Mouse (Mus musculus): ENCODE data around the gene Pard3. TPM values are rescaled to one million over a fixed set of nuclear protein-coding genes. Genes with fewer than 3 reads are reported as not detected.

The Pard3 gene
- total RNA-seq, 2 experiments from 2014 or later, result 28.8 to 31.5 TPM

DNA sequence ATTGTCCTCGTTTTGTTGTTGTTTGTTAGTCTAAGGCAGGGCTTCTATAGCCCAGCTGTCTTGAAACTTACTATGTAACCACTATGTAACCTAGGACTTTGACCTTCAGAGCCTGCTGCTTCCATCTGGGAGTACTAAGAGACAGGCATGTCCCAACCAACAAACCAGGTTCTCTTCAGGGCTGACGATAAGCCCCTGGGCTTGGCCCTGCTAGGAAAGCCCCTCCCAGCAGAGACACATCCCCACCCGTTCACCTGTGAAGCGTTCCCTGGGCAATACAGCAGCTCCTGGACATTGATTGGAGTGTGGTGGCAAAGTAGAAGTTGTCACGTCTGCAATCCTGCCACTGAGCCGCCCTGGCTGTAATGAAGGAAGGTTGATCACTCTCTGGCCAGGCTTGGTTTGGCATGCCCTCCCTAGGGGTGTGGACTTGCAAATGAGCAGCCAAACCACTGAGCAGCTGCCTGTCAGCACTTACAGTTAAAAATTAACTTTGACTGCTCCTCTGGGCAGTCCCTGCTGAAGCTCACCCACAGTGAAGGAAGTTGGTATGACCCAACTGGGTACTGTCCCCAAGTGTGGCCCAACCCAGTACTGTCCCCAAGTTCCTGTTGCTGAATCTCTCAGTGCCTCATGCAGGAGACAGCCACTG is 377.3 kb downstream of the Pard3 start:
- peak; percentile 62 to 72 for DNase-seq
- intact Hi-C loops (cut with DNase I), result loop anchor here (2.0 kb wide), 1 partner anchor 918 kb away; the partner anchor contains the start of gene Nrp1

GRCm38 (mm10) chr8:127447401-127447800 is 383.7 kb downstream of the Pard3 start:
- DNase-seq, result no peak
- intact Hi-C loops (cut with DNase I), result no loop called here

GRCm38 (mm10) chr8:127449066-127449840 is 385.6 kb downstream of the Pard3 start:
- intact Hi-C loops (cut with DNase I), result no loop called here
- DNase-seq, result no peak

GRCm38 (mm10) chr8:127450954-127451668 is 387.4 kb downstream of the Pard3 start:
- intact Hi-C loops (cut with DNase I), result no loop called here
- DNase-seq, result no peak

DNA sequence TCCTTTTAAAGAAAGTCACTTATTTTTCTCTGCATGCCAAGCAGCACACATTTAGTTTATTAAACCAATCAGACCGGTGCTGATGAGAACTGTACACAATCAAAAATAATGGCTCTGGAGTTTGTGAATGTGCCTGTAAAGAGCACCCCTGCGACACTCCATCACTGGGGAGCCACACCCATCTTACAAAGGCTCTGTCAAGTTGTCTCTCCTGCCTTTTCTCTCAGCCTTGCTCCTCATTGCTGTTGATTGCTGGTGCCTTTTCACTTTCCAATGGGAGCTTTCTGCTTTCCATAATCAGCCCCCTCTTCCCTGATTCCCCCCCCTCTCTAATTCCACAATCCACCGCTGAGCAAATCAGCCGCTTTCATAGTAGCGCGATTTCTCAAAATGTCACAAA is 388.7 kb downstream of the Pard3 start:
- no peak for DNase-seq
- intact Hi-C loops (cut with DNase I), result no loop called here

DNA sequence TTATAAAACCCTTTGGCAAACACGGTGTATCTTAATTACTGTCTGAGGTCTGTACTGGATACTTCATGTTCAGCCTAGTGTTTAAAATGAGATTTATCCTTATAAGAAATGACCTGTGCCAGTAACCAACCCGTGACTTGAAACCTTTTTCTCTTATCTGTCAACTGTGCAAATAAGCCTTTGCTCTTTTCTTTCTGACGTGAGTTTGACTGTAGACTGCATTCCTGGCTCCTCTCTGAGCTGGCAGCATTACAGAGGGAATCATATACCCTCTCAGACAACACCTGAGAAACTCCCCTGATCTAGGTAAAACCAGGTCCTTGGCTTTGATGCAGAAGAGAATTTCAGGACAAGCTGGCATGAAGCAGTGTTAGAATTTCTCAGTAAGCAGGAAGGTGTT is 394.2 kb downstream of the Pard3 start:
- DNase-seq, result no peak
- intact Hi-C loops (cut with DNase I), result no loop called here

- intact Hi-C loops (cut with DNase I), result no loop called here
- DNase-seq, result no peak
These were observed 397.5 kb downstream of the Pard3 start for GRCm38 (mm10) chr8:127461173-127461572.

GRCm38 (mm10) chr8:127462378-127462935 is 398.8 kb downstream of the Pard3 start:
- no peak for DNase-seq
- intact Hi-C loops (cut with DNase I), result no loop called here

DNA sequence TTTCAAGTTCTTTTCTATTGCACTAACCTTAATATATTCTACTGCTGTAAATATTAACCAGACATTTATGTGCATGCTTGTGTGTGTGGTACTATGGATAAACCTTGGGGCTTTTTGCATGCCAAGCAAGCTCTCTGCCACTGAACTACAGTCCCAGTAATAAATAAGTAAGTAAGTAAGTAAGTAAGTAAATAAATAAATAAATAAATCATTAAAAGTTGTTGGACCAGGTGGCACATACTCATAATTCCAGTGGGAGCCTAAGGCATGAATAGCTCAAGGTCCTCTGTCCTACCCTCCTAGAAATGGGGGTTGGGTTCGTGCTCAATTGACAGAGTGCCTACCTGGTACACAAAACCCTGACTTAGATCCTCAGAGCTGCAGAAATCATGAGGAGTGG is 400.6 kb downstream of the Pard3 start:
- no peak for DNase-seq
- intact Hi-C loops (cut with DNase I), result no loop called here

- DNase-seq, result peak in 1 of 2 experiments; percentile 10
- intact Hi-C loops (cut with DNase I), result no loop called here
These were observed 408.5 kb downstream of the Pard3 start for GRCm38 (mm10) chr8:127472204-127472603.

DNA sequence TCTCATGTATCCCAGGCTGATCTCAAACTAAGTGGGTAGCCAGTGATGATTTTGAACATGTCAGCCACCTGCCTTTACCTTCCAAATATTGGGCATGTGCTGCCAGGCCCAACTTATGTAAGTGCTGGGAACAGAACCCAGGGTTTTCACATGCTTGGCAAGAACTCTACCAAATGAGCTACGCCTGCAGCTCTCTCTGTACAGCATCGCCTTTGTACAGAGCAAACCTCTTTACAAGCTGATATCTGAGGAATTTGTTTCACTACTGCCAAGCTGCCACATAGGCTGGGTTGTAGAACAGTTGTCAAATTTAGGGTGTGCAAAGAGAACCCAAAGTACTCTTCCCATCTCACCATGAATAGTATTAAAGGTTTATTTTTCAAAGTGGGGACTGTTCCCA is 416.3 kb downstream of the Pard3 start:
- intact Hi-C loops (cut with DNase I), result no loop called here

DNA sequence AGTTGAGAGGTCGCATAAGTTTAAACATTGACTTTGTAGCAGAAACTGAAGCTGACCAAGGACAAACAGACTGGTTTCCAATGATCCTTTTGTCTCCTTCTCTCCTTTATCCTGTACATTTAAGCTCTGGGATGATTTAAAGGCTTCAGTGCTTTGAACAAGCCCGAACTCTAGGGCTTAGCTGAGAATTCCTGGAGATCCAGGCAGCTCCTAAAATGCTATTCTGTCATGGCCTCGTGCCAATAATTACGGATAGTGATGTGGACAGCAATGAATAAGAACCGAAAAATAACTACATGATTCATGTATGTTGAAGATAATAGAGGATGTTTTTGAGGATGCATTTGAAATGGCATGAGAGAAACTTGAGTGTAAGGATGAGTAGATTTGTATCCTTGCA is 421.9 kb downstream of the Pard3 start:
- intact Hi-C loops (cut with DNase I), result loop anchor here (5.0 kb wide), 1 partner anchor 67 kb away; no protein-coding TSS in a partner anchor
- DNase-seq, result no peak

More for the DNA sequence above, 416.3 kb downstream of the Pard3 start:
- peak; percentile 13 to 39 for DNase-seq

- DNase-seq, result no peak
- intact Hi-C loops (cut with DNase I), result no loop called here
These were observed 428.3 kb downstream of the Pard3 start for GRCm38 (mm10) chr8:127491963-127492362.

- intact Hi-C loops (cut with DNase I), result no loop called here
- peak in 1 of 2 experiments; percentile 14 for DNase-seq
These were observed 431.6 kb downstream of the Pard3 start for GRCm38 (mm10) chr8:127495226-127495780.

- intact Hi-C loops (cut with DNase I), result no loop called here
- DNase-seq, result no peak
These were observed 435.5 kb downstream of the Pard3 start for GRCm38 (mm10) chr8:127498997-127499719.

DNA sequence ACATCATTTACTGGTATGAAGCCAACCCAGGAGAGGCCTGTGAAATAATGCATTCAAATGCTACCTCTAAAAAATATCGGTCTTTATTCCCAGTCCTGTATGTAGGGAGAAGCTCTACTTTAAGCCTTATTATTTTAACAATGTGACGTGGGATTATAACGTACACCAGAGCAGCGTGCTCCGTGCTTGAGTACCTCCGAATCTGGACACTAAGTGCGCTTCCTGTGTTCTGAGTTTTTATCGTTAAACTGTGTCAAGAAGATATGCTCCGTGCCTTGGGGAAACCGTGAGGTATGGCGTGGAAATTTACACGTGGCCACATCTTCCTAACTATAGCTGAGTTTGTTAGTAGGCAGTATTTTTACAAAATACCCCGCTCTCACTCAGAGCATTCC is 436.0 kb downstream of the Pard3 start:
- intact Hi-C loops (cut with DNase I), result no loop called here
- no peak for DNase-seq

GRCm38 (mm10) chr8:127500206-127500605 is 436.5 kb downstream of the Pard3 start:
- intact Hi-C loops (cut with DNase I), result no loop called here
- DNase-seq, result no peak

GRCm38 (mm10) chr8:127501756-127502155 is 438.1 kb downstream of the Pard3 start:
- DNase-seq, result no peak
- intact Hi-C loops (cut with DNase I), result no loop called here

DNA sequence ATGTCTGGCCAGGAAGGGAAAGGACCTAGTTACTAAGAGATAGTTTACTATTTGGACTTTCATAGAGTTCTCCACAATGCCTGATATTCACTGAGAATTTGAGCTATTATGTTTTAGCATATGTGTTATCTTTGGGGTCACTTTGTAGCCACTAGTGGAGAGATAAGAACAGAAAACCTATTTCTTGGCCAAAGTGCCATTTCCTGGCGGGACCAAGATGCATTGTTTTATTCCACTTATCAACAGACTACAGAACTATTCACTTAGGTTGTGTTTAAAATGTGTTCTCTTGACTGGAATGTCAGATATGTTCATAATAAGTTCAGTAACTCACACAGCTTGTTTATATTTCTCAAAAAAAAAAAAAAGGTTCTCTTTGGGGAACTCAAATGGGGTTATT is 441.6 kb downstream of the Pard3 start:
- intact Hi-C loops (cut with DNase I), result no loop called here
- no peak for DNase-seq

DNA sequence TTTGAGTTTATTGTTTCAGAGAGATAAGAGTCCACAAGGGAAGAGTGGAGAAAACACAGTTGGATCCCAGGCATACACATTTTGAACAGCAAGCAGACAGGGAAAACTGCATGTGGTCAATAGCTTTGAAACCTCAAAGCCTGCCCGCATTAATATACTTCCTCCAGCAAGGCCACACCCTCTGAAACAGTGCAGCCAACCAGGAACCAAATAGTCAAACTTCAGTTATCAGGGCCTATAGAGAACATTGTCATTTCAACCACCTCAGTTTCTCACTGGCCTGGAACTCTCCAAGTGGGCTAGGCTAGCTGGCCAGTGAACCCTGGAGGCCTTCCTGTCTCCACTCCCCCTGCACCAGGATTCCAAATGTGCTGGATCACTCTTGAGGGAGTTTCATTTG is 442.6 kb downstream of the Pard3 start:
- intact Hi-C loops (cut with DNase I), result no loop called here
- no peak for DNase-seq

All from heart, postnatal 14 days (tissue).